Mouse (Mus musculus): ENCODE results near the gene Plekha4. TPM values are rescaled to one million over a fixed set of nuclear protein-coding genes. Genes with fewer than 3 reads are reported as not detected.

Gene Plekha4
- polyA plus RNA-seq, 1 experiment from 2014 or later: 3.5 TPM

- H3K4me3 ChIP-seq: no peak overlapping the region
- ATAC-seq (ENCODE audit: low FRiP score, low read depth): no peak
Observed at GRCm38 (mm10) chr7:45564811-45565210, 38.7 kb downstream of the Plekha4 start.

DNA sequence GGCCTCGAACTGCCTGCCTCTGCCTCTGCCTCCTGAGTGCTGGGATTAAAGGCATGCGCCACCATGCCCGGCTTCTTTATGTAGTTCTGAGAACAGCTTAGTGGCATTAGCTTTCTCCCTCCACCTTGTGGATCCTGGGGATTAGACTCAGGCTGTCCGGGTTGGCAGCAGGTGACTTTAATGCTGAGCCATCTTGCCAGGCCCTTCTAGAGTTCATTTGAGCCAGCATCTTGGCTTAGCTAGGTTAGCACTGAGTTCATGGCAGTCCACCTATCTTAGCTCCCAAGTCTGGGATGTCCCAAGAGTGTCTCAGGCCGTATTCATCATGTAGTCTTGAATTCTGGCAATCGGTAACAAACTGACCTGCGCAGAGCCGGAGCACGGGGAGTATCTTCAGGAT lies 39.3 kb downstream of the Plekha4 start:
- Histone ChIP-seq H3K9ac (no peak overlapping the region), H3K36me3 (no peaks in the 10 kb centered on the region), H3K27ac (no peak overlapping the region), H3K4me1 (peaks cover 4% of the 10 kb centered on the region; the same call in 1 of the 2 replicates), H3K9me3 (no peaks in the 10 kb centered on the region), H3K4me2 (replicated peaks) (no peak overlapping the region), H3K4me3 (no peak overlapping the region), H3K27me3 (replicated peaks) (no peaks in the 10 kb centered on the region)
- no peak for ATAC-seq (ENCODE audit: low FRiP score, low read depth)
- WGBS: 91% methylated on average over 9 of the region's 9 CpGs

More at GRCm38 (mm10) chr7:45564811-45565210, 38.7 kb downstream of the Plekha4 start:
- Histone ChIP-seq H3K9ac (no peak overlapping the region), H3K27ac (no peak overlapping the region), H3K9me3 (no peaks in the 10 kb centered on the region), H3K4me1 (peaks cover 4% of the 10 kb centered on the region; the same call in 1 of the 2 replicates), H3K4me2 (replicated peaks) (no peak overlapping the region), H3K27me3 (replicated peaks) (no peaks in the 10 kb centered on the region), H3K36me3 (no peaks in the 10 kb centered on the region)
- WGBS: 85% methylated on average over 2 of the region's 2 CpGs

GRCm38 (mm10) chr7:45567112-45567779 lies 41.1 kb downstream of the Plekha4 start:
- no peaks in the 10 kb centered on the region for H3K36me3 ChIP-seq
- no peak overlapping the region for H3K4me3 ChIP-seq
- ATAC-seq (ENCODE audit: low FRiP score, low read depth): no peak
- 75% methylated on average over 8 of the region's 8 CpGs for WGBS
- H3K27me3 ChIP-seq (replicated peaks): no peaks in the 10 kb centered on the region
- H3K4me2 ChIP-seq (replicated peaks): peak overlapping the region; percentile 71
- no peaks in the 10 kb centered on the region for H3K9me3 ChIP-seq
- peaks cover 21% of the 10 kb centered on the region for H3K4me1 ChIP-seq
- H3K27ac ChIP-seq: no peak overlapping the region
- H3K9ac ChIP-seq: no peak overlapping the region

GRCm38 (mm10) chr7:45567780-45568516 lies 41.8 kb downstream of the Plekha4 start:
- no peaks in the 10 kb centered on the region for H3K36me3 ChIP-seq
- H3K27me3 ChIP-seq (replicated peaks): no peaks in the 10 kb centered on the region
- peak overlapping the region; percentile 1; the same call in 1 of the 2 replicates for H3K9ac ChIP-seq
- H3K4me1 ChIP-seq: peaks cover 21% of the 10 kb centered on the region
- WGBS: 2% methylated on average over 24 of the region's 24 CpGs
- H3K4me3 ChIP-seq: peak overlapping the region; percentile 42
- peak; percentile 85 for ATAC-seq (ENCODE audit: low FRiP score, low read depth)
- peak overlapping the region; percentile 10; the same call in 1 of the 2 replicates for H3K27ac ChIP-seq
- no peaks in the 10 kb centered on the region for H3K9me3 ChIP-seq
- peak overlapping the region; percentile 71 for H3K4me2 ChIP-seq (replicated peaks)

DNA sequence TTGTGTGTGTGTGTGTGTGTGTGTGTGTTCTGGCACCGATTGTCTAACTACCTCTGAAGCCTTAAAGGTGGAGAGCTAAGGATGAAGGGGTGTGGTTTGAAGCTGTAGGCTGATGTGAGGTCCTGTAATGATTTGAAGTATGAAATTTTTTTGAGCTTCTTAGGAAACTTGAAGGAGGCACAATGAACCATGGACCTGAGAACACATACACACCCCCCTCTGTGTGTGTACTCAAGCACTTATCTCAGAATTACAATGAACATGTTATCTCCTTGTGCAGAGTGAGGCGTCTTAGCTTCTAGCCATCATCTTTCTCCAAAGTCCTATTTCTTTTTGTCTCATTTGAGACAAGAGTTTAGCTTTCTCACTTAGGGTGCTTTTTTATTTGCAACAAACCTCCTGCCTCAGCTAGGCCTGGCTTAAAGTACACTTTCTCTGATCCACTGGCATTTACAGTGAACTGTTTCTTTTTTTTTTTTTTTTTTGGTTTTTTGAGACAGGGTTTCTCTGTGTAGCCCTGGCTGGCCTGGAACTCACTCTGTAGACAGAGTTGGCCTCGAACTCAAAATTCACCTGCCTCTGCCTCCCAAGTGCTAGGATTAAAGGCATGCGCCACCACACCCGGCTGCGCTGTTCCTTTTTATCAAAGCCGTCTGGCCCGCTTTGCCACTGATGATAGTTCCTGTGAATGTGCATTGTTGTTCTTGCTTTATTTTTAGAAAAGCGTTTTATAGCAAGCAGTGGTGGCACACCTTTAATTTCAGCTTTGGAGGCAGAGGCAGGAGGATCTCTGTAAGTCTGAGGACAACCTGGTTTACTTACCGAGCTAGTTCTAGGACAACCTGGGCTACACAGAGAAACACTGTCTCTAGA lies 42.7 kb downstream of the Plekha4 start:
- Histone ChIP-seq H3K9me3 (no peaks in the 10 kb centered on the region), H3K4me3 (peak overlapping the region; percentile 42), H3K27me3 (replicated peaks) (no peaks in the 10 kb centered on the region), H3K4me1 (peaks cover 21% of the 10 kb centered on the region), H3K27ac (peak overlapping the region; percentile 10; the same call in 1 of the 2 replicates), H3K36me3 (no peaks in the 10 kb centered on the region), H3K9ac (no peak overlapping the region), H3K4me2 (replicated peaks) (peak overlapping the region; percentile 71)
- ATAC-seq (ENCODE audit: low FRiP score, low read depth): no peak
- 82% methylated on average over 10 of the region's 10 CpGs for WGBS

DNA sequence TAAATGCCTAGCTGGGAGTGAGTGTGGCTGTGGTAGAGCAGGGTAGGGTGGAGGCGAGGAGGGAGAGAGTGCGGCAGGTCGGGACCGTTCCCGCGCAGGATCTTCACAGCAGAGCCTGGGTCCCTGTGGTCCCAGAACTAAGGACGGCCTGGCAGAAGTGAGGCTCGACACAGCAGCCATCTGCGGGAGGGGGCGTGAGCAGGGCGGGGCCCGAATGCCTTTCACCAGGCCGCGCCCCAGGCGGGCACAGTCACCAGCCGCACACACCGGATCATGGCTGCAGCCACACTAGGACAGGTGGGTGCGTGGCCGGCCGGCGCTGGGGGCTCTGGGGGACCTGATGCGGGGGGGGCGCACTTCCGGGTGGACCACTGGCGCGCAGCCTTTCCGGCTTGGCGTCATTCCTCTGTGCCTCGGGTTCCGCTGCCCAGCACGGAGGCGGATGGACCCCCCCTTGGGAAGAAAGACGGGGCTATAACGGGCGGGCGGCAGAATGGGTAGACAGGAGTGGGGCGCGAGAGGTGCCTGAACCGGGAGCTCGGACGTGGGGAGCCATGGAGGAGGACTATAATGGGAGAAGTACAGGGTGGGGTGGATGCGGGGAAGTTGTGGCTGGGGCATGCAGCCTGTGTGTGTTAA lies 44.1 kb downstream of the Plekha4 start, which contains the start of gene Bcat2:
TSS of gene Bcat2 (plus strand) at position 51 of the 639 bp plus-strand sequence.
- ATAC-seq (ENCODE audit: low FRiP score, low read depth): peak; percentile 71
- H3K9ac ChIP-seq: peak within 1 kb of the TSS; percentile 86
- H3K36me3 ChIP-seq: no peaks in the 10 kb centered on the region
- H3K9me3 ChIP-seq: no peaks in the 10 kb centered on the region
- H3K4me3 ChIP-seq: peak within 1 kb of the TSS; percentile 68
- under 1% methylated on average over 42 of the region's 42 CpGs for WGBS
- peak within 1 kb of the TSS; percentile 72 for H3K27ac ChIP-seq
- peak within 1 kb of the TSS; percentile 76 for H3K4me2 ChIP-seq (replicated peaks)
- H3K27me3 ChIP-seq (replicated peaks): no peaks in the 10 kb centered on the region
- H3K4me1 ChIP-seq: peaks cover 21% of the 10 kb centered on the region

- no peaks in the 10 kb centered on the region for H3K27me3 ChIP-seq (replicated peaks)
- no peaks in the 10 kb centered on the region for H3K9me3 ChIP-seq
- no peak overlapping the region for H3K4me3 ChIP-seq
- H3K36me3 ChIP-seq: peaks cover 5% of the 10 kb centered on the region; the same call in 1 of the 2 replicates
- H3K27ac ChIP-seq: no peak overlapping the region
- H3K4me2 ChIP-seq (replicated peaks): peak overlapping the region; percentile 76; the same call in 1 of the 2 replicates
- no peak overlapping the region for H3K9ac ChIP-seq
- 58% methylated on average over 1 of the region's 1 CpGs for WGBS
- ATAC-seq (ENCODE audit: low FRiP score, low read depth): no peak
- peaks cover 21% of the 10 kb centered on the region for H3K4me1 ChIP-seq
Observed at GRCm38 (mm10) chr7:45571966-45572365, 45.8 kb downstream of the Plekha4 start.

- H3K4me3 ChIP-seq: no peak overlapping the region
- H3K27me3 ChIP-seq (replicated peaks): no peaks in the 10 kb centered on the region
- peaks cover 17% of the 10 kb centered on the region for H3K4me1 ChIP-seq
- no peak overlapping the region for H3K27ac ChIP-seq
- WGBS: 82% methylated on average over 8 of the region's 8 CpGs
- ATAC-seq (ENCODE audit: low FRiP score, low read depth): no peak
- H3K9me3 ChIP-seq: no peaks in the 10 kb centered on the region
- H3K4me2 ChIP-seq (replicated peaks): no peak overlapping the region
- peaks cover 5% of the 10 kb centered on the region; the same call in 1 of the 2 replicates for H3K36me3 ChIP-seq
- H3K9ac ChIP-seq: no peak overlapping the region
Observed at GRCm38 (mm10) chr7:45573954-45574353, 47.8 kb downstream of the Plekha4 start.

GRCm38 (mm10) chr7:45574472-45575379 lies 48.6 kb downstream of the Plekha4 start:
- H3K27ac ChIP-seq: no peak overlapping the region
- H3K4me1 ChIP-seq: peaks cover 17% of the 10 kb centered on the region
- H3K4me2 ChIP-seq (replicated peaks): no peak overlapping the region
- no peak for ATAC-seq (ENCODE audit: low FRiP score, low read depth)
- no peaks in the 10 kb centered on the region for H3K9me3 ChIP-seq
- 88% methylated on average over 15 of the region's 15 CpGs for WGBS
- 0 out of 2 replicates have a peak overlapping the region, but pooled peaks have one; percentile 10 for H3K9ac ChIP-seq
- no peaks in the 10 kb centered on the region for H3K27me3 ChIP-seq (replicated peaks)
- peaks cover 5% of the 10 kb centered on the region; the same call in 1 of the 2 replicates for H3K36me3 ChIP-seq
- no peak overlapping the region for H3K4me3 ChIP-seq

DNA sequence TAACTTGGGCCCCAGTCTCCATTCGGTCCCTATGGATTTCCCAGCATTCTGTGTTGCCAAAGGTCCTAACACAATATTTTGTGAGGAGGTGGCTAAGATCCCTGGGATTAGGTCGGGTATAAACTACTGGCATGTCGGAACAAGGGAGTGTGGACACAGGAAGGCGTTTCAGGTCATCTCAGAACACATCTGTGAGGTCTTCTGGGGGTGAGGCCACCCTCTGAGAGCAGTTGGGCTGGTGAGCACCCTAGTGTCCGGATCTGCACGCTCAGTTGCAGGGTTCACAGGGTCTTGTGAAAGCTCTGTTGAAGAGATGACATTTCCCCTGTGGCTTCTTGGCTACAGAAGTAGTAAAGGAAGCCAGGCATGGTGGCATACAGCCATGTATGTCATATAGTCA lies 59.8 kb downstream of the Plekha4 start:
- H3K4me3 ChIP-seq: no peak overlapping the region
- H3K4me2 ChIP-seq (replicated peaks): no peak overlapping the region
- peaks cover 15% of the 10 kb centered on the region for H3K36me3 ChIP-seq
- H3K27ac ChIP-seq: no peak overlapping the region
- no peaks in the 10 kb centered on the region for H3K9me3 ChIP-seq
- WGBS: 91% methylated on average over 6 of the region's 6 CpGs
- H3K4me1 ChIP-seq: no peaks in the 10 kb centered on the region
- no peak overlapping the region for H3K9ac ChIP-seq
- no peaks in the 10 kb centered on the region for H3K27me3 ChIP-seq (replicated peaks)
- ATAC-seq (ENCODE audit: low FRiP score, low read depth): no peak
